12 mouse cellular contexts compared by ENCODE assay signal in genomic region chr10:80331636-80332524, GRCm38 (mm10). TPM values are rescaled to one million over a fixed set of nuclear protein-coding genes. Genes with fewer than 3 reads are reported as not detected.
A peak's percentile ranks its signal among the peaks of the same experiment; 100 is the strongest.
DNase-seq lines count a peak whose midpoint lies in the region; ATAC-seq and TF ChIP-seq lines count a peak whose summit lies in the region.
"Had no signal": no experiment of that assay in that cellular context is flagged by ENCODE, and none has a peak within 500 bp of the region (broad histone marks: within the 10 kb centered on the region; RNA-seq: fewer than 3 reads in every experiment).

No protein-coding gene starts in this region.

- H3K4me1 ChIP-seq in kidney, embryonic 16.5 days (ENCODE audit: insufficient read depth, low read length) = peaks cover 17% of the 10 kb centered on the region
- peaks cover 78% of the 10 kb centered on the region for H3K4me1 ChIP-seq in G1E (ENCODE audit: insufficient read depth, low read depth, low read length)
- peaks cover 71% of the 10 kb centered on the region for H3K4me1 ChIP-seq in liver, embryonic 15.5 days (replicated peaks)

- H3K9me3 ChIP-seq in kidney, embryonic 16.5 days (ENCODE audit: low read length) = no peaks in the 10 kb centered on the region
- H3K9me3 ChIP-seq in G1E (replicated peaks) = no peaks in the 10 kb centered on the region
- no peaks in the 10 kb centered on the region for H3K9me3 ChIP-seq in liver, embryonic 15.5 days (replicated peaks)

- peak; percentile 54 for DNase-seq in kidney, adult 9 months
- peak; percentile 65 for DNase-seq in G1E (ENCODE audit: low spot score)
- DNase-seq in c-Kit-positive CD71-positive TER-119-positive erythroid progenitor cells, embryonic 14.5 days (ENCODE audit: low spot score) = peak; percentile 87
- no peak for DNase-seq in right cerebral cortex, postnatal 10 days (ENCODE audit: low spot score in 2 of 2)
- DNase-seq in thymus, postnatal 25 days = no peak
- DNase-seq in gastrocnemius, adult 8-10 months (ENCODE audit: low spot score in 2 of 2) = no peak
- DNase-seq: forebrain, postnatal 0 days; layer of hippocampus, adult 9-11 months had no signal

- no peaks in the 10 kb centered on the region; the same call in 1 of the 2 replicates for H3K27me3 ChIP-seq in kidney, embryonic 16.5 days (ENCODE audit: insufficient read depth, low read length)
- H3K27me3 ChIP-seq in G1E (ENCODE audit: insufficient read depth, low read length) = no peaks in the 10 kb centered on the region
- peaks cover 3% of the 10 kb centered on the region; the same call in 1 of the 2 replicates for H3K27me3 ChIP-seq in liver, embryonic 15.5 days

- H3K36me3 ChIP-seq in kidney, embryonic 16.5 days (ENCODE audit: insufficient read depth, low read length) = no peaks in the 10 kb centered on the region
- peaks cover 46% of the 10 kb centered on the region for H3K36me3 ChIP-seq in G1E (replicated peaks)
- peaks cover 34% of the 10 kb centered on the region for H3K36me3 ChIP-seq in liver, embryonic 15.5 days (replicated peaks)

- no peak overlapping the region for H3K4me2 ChIP-seq in kidney, embryonic 16.5 days (replicated peaks; ENCODE audit: low read depth, low read length)
- peak overlapping the region; percentile 96 for H3K4me2 ChIP-seq in liver, embryonic 15.5 days
- H3K4me2 ChIP-seq: midbrain, embryonic 11.5 days had no signal

- TF ChIP-seq CTCF in G1E (IDR thresholded peaks at IDR 0.05; ENCODE audit: low read depth, low read length) = no peak

- no peak overlapping the region for H3K9ac ChIP-seq in kidney, embryonic 16.5 days (replicated peaks; ENCODE audit: low read length)
- H3K9ac ChIP-seq in liver, embryonic 15.5 days = peak overlapping the region; percentile 65
- H3K9ac ChIP-seq: forebrain, postnatal 0 days had no signal

- 52% methylated on average over 10 of the region's 10 CpGs for WGBS in kidney, embryonic 16.5 days
- 21% methylated on average over 10 of the region's 10 CpGs for WGBS in liver, embryonic 15.5 days (ENCODE audit: insufficient replicate concordance)

- H3K4me3 ChIP-seq in kidney, embryonic 16.5 days (ENCODE audit: low read length) = no peak overlapping the region
- H3K4me3 ChIP-seq in G1E (ENCODE audit: low read depth, low read length) = peak overlapping the region; percentile 75; the same call in 1 of the 2 replicates
- peak overlapping the region; percentile 68 for H3K4me3 ChIP-seq in liver, embryonic 15.5 days (replicated peaks)

- no peak overlapping the region for H3K27ac ChIP-seq in kidney, embryonic 16.5 days (ENCODE audit: low read length)
- peak overlapping the region; percentile 94 for H3K27ac ChIP-seq in liver, embryonic 15.5 days (replicated peaks)

- ATAC-seq in kidney, embryonic 16.5 days (ENCODE audit: low FRiP score, low TSS enrichment) = no peak
- ATAC-seq in G1E (ENCODE audit: extremely low read depth, insufficient number of reproducible peaks, low FRiP score, poor library complexity, severe bottlenecking) = no peak
- ATAC-seq in liver, embryonic 15.5 days (ENCODE audit: insufficient read depth) = peak; percentile 75
- ATAC-seq: forebrain, postnatal 0 days had no signal

RNA-seq across cellular contexts. Expression of gene Reep6, which starts 2.1 kb away (rescaled TPM):
- polyA plus RNA-seq in kidney, embryonic 16.5 days (2015; fragmentation: Nextera tagmentation; extraction: Ambion mirVana) = 11.0 and 11.5 TPM in 2 replicates
- total RNA-seq in G1E (2014; fragmentation: Nextera tagmentation) (72.8 and 85.9 TPM in 2 replicates), G1E (2017) (1.0 and 1.3 TPM in 2 replicates)
- polyA plus RNA-seq in G1E (2012) = 49.5 and 65.3 TPM in 2 replicates
- 75.6 and 92.4 TPM in 2 replicates for polyA plus RNA-seq in liver, embryonic 15.5 days (2015; fragmentation: Nextera tagmentation; extraction: Ambion mirVana)
- total RNA-seq in gastrocnemius, adult 8-10 months (2022) = 1 to 10 TPM; 2.6 to 4.0 (median 3.2) TPM

RNA-seq across cellular contexts. Expression of gene Pcsk4, which starts 2.6 kb away (rescaled TPM):
- polyA plus RNA-seq in kidney, embryonic 16.5 days (2015; fragmentation: Nextera tagmentation; extraction: Ambion mirVana) = 8.6 and 8.8 TPM in 2 replicates
- total RNA-seq in G1E (2014; fragmentation: Nextera tagmentation) (4.8 and 6.7 TPM in 2 replicates), G1E (2017) (0.87 and 1.1 TPM in 2 replicates)
- 12.4 and 14.2 TPM in 2 replicates for polyA plus RNA-seq in G1E (2012)
- polyA plus RNA-seq in liver, embryonic 15.5 days (2015; fragmentation: Nextera tagmentation; extraction: Ambion mirVana) = 3.9 and 4.1 TPM in 2 replicates
- 1 to 10 TPM in 1 of 4 experiments, under 1 TPM in 3; 0.67 to 1.1 (median 0.91) TPM for total RNA-seq in gastrocnemius, adult 8-10 months (2022)

RNA-seq across cellular contexts. Expression of gene 2310011J03Rik, which starts 11.5 kb away (rescaled TPM):
- 52.9 and 54.8 TPM in 2 replicates for polyA plus RNA-seq in kidney, embryonic 16.5 days (2015; fragmentation: Nextera tagmentation; extraction: Ambion mirVana)
- 17.2 and 17.6 TPM in 2 replicates for total RNA-seq in G1E (2014; fragmentation: Nextera tagmentation)
- total RNA-seq in G1E (2017) = 27.0 and 31.2 TPM in 2 replicates
- 92.5 and 108 TPM in 2 replicates for polyA plus RNA-seq in G1E (2012)
- 32.4 and 35.0 TPM in 2 replicates for polyA plus RNA-seq in liver, embryonic 15.5 days (2015; fragmentation: Nextera tagmentation; extraction: Ambion mirVana)
- 1 to 10 TPM; 5.4 to 8.9 (median 6.6) TPM for total RNA-seq in gastrocnemius, adult 8-10 months (2022)

RNA-seq across cellular contexts. Expression of gene Adamtsl5, which starts 16.3 kb away (rescaled TPM):
- polyA plus RNA-seq in kidney, embryonic 16.5 days (2015; fragmentation: Nextera tagmentation; extraction: Ambion mirVana) = 4.8 and 5.4 TPM in 2 replicates
- total RNA-seq in G1E (2014; fragmentation: Nextera tagmentation) = 16.9 and 17.5 TPM in 2 replicates
- total RNA-seq in G1E (2017) = 5.4 and 8.0 TPM in 2 replicates
- 33.4 and 37.9 TPM in 2 replicates for polyA plus RNA-seq in G1E (2012)
- 2.2 and 2.3 TPM in 2 replicates for polyA plus RNA-seq in liver, embryonic 15.5 days (2015; fragmentation: Nextera tagmentation; extraction: Ambion mirVana)
- total RNA-seq in gastrocnemius, adult 8-10 months (2022) = 10 to 100 TPM; 22.6 to 30.4 (median 26.9) TPM

RNA-seq across cellular contexts. Expression of gene Plk5, which starts 24.4 kb away (rescaled TPM):
- polyA plus RNA-seq in kidney, embryonic 16.5 days (2015; fragmentation: Nextera tagmentation; extraction: Ambion mirVana) = 0.97 and 1.2 TPM in 2 replicates
- not detected in 2 replicates for total RNA-seq in G1E (2014; fragmentation: Nextera tagmentation)
- total RNA-seq in G1E (2017) = 0.12 TPM in 1 of 2 replicates, not detected in the other
- not detected in 2 replicates for polyA plus RNA-seq in G1E (2012)
- polyA plus RNA-seq in liver, embryonic 15.5 days (2015; fragmentation: Nextera tagmentation; extraction: Ambion mirVana) = 0.03 and 0.06 TPM in 2 replicates
- total RNA-seq in gastrocnemius, adult 8-10 months (2022) = under 1 TPM in 2 of 4 experiments, not detected in 2; 0.27 to 0.36 TPM
- total RNA-seq: hematopoietic stem cell, adult 5-6 weeks had no signal

Comparison
In these comparisons a context has a peak if more than half of its experiments do, and no peak if none do; other contexts are left out.
1. DNase-seq: peak in kidney, adult 9 months (single experiment), G1E (single experiment) and c-Kit-positive CD71-positive TER-119-positive erythroid progenitor cells, embryonic 14.5 days (single experiment); none in right cerebral cortex, postnatal 10 days (0 of 2), thymus, postnatal 25 days (single experiment) and gastrocnemius, adult 8-10 months (0 of 2).